Mouse (Mus musculus) embryonic stem cell, embryonic (primary cell): ENCODE data around the gene Hlf.

Experiments
- CTCF ChIA-PET, 4 experiments: fragments of 300-600 bp in 2 of 4; fragments of 350-600 bp in 2 of 4; sonication (Branson Sonifier 250); formaldehyde crosslinking; loops; one replicate each; lab custom pipeline; 2022; ENCODE audit warnings: inconsistent platforms in 2 of 4; lab: Charles Lee
- POLR2A ChIA-PET, 4 experiments: fragments of 300-600 bp in 2 of 4; fragments of 350-600 bp in 2 of 4; sonication (Branson Sonifier 250); formaldehyde crosslinking; loops; one replicate each; lab custom pipeline; 2022; ENCODE audit warnings: antibody characterized with exemption in 4 of 4, inconsistent platforms in 1 of 4; lab: Charles Lee

Gene Hlf

GRCm38 (mm10) chr11:90306067-90306466 is 84.6 kb downstream of the Hlf start:
- ChIA-PET CTCF (interaction anchor here in 2 of 4 experiments (0.6 to 1.9 kb wide), 2 partner anchors 11 to 1040 kb away, joined by 3 to 5 read pairs; no protein-coding TSS in a partner anchor), POLR2A (no interaction called here)

- POLR2A ChIA-PET = interaction anchor here in 1 of 4 experiments (1.2 kb wide), 1 partner anchor 10 kb away, joined by 4 read pairs; no protein-coding TSS in a partner anchor
- CTCF ChIA-PET = no interaction called here
Measured at GRCm38 (mm10) chr11:90294622-90295021, 96.1 kb downstream of the Hlf start.

- CTCF ChIA-PET = no interaction called here
Measured at GRCm38 (mm10) chr11:90292766-90293165, 97.9 kb downstream of the Hlf start.

GRCm38 (mm10) chr11:90291156-90291555 is 99.5 kb downstream of the Hlf start:
- ChIA-PET POLR2A (no interaction called here), CTCF (interaction anchor here in 1 of 4 experiments (0.6 kb wide), 1 partner anchor 494 kb away, joined by 3 read pairs; no protein-coding TSS in a partner anchor)

More at GRCm38 (mm10) chr11:90292766-90293165, 97.9 kb downstream of the Hlf start:
- POLR2A ChIA-PET = no interaction called here

GRCm38 (mm10) chr11:90286550-90287154 is 104.0 kb downstream of the Hlf start:
- ChIA-PET POLR2A (no interaction called here), CTCF (interaction anchor here in 1 of 4 experiments (0.7 kb wide), 1 partner anchor 86 kb away, joined by 3 read pairs; no protein-coding TSS in a partner anchor)
